Mouse (Mus musculus) right cerebral cortex, postnatal 14 days (tissue): Measurements from ENCODE around the gene Shbg.
"Not testable (repeated sequence)": the region's sequence is repeated elsewhere in the genome, so short reads cannot be mapped to it uniquely, and the experiment has no call there.

Experiments used
- DNase-seq: peaks from one replicate; pipeline ENCODE4 v3.0.0; 2022

Shbg gene

DNA sequence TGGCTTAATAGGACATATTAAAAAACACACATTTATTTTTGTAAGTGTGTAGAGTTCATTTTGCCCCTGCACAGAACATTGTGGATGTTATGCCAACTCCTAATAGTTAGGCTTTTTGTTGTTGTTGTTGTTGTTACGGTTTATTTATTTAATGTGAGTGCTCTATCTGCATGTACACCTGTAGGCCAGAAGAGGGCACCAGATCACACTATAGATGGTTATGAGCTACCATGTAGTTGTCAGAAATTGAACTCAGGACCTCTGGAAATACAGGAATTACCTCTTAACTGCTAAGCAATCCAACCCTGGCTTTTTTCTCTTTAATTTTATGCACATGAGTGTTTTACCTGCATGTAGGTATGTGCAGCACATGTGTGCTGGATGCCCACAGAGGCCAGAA is 12.1 kb upstream of the Shbg start:
- no peak for DNase-seq

DNA sequence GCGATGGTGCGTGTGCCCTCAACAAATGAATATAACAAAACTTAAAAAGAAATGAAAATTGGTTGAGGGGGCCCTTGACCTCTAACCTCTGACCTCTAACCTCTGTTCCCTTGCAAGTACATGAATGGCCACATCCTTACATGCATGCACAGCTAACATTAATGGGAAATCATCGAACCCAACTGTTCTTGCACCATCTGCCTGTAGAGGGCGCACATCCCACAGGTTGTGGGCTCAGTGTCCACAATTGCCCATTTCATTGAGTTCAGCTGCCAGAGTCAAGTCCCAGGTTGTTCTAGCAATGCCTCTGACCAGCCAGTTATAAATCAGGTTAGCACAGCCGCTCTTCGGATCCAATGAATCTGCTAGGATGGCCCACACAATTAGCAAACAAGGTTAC is 10.6 kb upstream of the Shbg start:
- DNase-seq = peak; percentile 65

DNA sequence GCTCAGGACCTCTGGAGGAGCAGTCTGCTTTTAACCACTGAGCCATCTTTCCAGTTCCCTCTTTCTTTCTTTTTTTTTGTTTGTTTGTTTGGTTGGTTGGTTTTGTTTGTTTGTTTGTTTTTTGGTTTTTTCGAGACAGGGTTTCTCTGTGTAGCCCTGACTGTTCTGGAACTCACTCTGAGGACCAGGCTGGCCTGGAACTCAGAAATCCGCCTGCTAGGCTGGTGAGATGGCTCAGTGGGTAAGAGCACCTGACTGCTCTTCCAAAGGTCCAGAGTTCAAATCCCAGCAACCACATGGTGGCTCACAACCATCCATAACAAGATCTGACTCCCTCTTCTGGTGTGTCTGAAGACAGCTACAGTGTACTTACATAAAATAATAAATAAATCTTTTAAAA is 6.6 kb upstream of the Shbg start:
- DNase-seq = not testable (repeated sequence)

- no peak for DNase-seq
Observed at GRCm38 (mm10) chr11:69623006-69623405, 5.3 kb upstream of the Shbg start.

DNA sequence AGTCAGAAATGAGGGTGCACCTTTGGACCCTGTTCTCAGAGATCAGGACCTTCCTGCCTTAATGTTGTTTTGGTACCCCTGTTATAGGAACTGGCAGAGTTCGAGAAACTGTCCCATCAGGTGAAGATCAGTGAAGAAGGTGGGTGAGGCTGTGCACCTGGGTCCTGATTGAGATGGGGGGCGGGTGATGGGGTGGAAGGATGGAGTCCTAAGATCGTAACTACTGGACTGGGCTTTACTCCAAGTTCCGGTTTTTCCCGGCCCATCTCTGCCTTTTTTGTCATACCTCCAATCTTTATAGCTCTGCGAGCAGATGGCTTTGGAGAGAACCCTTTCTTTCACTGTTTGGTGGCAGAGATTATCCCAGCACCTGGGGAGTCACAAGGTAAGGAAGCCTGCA is 4.7 kb upstream of the Shbg start:
- no peak for DNase-seq

GRCm38 (mm10) chr11:69621571-69622268 is 4.0 kb upstream of the Shbg start, which contains the start of gene Sat2:
Sat2 (plus strand) TSS chr11:69622024.
- peak; percentile 44 for DNase-seq

DNA sequence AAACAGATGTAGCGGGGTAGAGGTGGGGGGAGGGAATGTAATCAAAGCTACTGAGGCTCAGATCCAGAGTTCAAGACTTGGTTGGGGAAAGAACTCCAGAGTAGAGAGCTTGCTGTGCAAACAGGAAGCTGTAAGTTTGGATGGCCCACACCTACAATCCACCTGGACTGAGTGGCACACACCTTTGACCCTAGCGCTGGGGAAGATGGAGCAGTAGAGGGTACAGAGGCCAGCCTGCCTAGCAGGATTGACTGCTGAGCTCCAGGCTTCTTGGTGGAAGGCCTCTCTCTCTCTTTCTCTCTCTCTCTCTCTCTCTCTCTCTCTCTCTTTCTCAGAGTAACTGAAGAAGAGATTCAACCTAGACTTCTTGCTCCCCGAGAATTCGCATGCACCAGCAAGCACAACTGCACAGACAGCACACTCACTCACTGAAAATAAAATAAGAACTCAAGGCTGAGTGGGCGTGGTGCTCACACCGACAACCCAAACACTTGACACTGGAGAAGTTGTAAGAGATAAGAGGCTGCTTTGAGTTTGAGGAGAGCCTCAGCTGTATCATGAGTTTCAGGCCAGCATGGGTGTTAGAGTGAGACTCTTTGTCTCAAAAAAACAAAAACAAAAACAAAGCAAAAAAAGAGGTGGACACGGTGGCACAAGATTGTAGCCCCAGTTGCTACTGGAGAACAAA is 2.8 kb upstream of the Shbg start:
- DNase-seq = no peak

DNA sequence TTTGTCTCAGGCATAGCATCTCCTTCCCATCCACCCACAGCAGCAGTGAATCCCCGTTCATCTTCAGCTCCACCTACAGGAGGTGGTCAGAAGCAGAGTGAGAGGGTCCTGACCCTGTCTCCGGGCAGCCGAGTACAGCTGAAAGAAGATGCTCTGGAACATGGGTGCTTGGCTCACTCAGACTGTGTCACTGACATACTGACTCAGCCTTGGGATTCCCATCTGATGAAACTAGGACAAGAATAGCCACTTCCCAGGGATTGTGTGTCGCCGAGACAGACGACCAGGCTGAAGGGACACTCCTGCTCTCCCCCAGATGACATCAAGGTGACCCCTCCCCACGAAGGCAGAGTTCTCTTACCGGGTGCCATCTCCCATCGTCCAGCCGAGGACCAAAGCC is 924 bp downstream of the Shbg start:
- no peak for DNase-seq

DNA sequence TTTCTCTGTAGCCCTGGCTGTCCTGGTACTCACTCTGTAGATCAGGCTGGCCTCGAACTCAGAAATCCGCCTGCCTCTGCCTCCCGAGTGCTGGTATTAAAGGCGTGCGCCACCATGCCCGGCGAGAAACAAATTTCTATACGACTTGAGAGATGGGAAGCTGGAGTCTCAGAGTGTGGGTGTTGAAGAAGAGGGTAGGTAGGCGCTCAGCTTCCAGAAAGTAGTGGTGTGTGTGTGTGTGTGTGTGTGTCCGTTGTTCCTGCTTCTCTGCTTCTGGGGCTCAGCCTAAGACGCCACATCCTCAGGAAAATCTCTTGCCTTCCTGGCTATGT is 3.5 kb downstream of the Shbg start:
- DNase-seq = not testable (repeated sequence)

GRCm38 (mm10) chr11:69613553-69614256 is 4.0 kb downstream of the Shbg start:
- peak; percentile 81 for DNase-seq

- no peak for DNase-seq
Observed at GRCm38 (mm10) chr11:69610899-69611298, 6.8 kb downstream of the Shbg start.

GRCm38 (mm10) chr11:69609416-69609815 is 8.3 kb downstream of the Shbg start:
- DNase-seq = no peak

DNA sequence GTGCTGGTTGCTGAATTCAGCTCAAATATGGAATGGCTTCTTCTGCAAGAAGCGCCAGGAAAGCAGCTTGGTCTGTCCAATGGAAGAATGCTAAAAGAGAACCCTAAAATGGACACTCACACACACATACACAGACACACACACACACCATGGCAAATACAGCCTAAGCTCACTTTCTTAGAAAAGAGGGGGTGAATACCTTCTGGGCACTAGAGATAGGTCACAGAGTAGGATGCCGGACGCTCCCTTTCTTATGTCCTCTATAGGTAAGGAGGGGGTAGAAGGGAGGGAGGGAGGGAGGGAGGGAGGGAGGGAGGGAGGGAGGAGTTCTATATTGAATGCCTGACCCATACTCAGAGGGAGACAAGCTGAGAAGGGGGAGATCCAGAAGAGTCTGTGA is 9.2 kb downstream of the Shbg start:
- no peak for DNase-seq

DNA sequence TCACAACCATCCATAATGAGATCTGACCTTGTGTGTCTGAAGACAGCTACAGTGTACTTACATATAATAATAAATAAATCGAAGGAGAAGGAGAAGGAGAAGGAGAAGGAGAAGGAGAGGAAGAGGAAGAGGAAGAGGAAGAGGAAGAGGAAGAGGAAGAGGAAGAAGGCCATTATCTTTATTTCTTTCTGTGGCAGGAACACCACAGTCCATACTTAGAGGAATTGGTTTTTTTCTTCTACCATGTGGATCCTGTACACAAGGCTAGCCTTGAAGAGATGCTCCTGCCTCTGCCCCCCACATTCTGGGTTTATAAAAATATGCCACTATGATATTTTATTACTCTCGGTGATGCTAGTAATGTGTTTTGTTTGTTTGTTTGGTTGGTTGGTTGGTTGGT is 10.9 kb downstream of the Shbg start:
- no peak for DNase-seq

- DNase-seq = no peak
Observed at GRCm38 (mm10) chr11:69606491-69606795, 11.3 kb downstream of the Shbg start.

DNA sequence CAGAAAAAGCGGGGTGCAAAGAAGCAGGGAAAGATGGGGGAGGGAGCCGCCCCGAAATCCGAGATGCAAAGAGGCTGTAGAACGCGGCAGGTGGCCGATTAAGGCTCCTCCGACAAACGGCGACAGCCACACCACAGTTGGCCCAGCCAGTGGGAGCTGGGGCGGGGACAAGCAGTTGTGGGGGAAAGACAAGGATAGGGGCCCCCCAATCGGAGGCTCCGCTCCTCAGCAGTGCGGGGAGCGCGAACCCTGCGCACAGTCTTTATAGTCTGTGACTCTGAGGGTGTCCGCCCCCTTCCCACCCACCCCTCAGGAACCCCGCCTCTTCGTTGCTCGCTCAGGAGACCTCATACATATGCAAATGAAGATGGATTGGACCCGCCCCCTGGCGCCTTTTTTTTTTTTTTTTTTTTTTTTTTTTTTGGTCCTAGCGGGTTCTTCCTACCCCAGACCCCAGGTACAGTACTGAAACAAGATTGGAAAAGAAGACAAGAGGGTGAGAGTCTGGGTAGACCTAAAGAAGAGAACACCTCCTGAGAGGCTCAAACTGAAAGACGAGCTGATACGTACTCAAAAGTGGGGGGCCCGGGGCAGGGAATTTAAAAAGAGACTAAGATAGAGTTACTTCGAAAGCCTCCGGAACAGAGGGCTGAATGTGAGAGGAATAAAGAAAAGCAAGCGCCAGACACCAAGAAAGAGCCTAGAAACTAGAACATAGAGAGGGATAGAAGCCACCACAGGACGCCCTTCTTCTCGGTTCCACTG is 11.8 kb downstream of the Shbg start, which contains the start of gene Atp1b2:
Atp1b2 (minus strand) TSS at position 217 of the 765 bp plus-strand sequence.
- DNase-seq = peak; percentile 78

DNA sequence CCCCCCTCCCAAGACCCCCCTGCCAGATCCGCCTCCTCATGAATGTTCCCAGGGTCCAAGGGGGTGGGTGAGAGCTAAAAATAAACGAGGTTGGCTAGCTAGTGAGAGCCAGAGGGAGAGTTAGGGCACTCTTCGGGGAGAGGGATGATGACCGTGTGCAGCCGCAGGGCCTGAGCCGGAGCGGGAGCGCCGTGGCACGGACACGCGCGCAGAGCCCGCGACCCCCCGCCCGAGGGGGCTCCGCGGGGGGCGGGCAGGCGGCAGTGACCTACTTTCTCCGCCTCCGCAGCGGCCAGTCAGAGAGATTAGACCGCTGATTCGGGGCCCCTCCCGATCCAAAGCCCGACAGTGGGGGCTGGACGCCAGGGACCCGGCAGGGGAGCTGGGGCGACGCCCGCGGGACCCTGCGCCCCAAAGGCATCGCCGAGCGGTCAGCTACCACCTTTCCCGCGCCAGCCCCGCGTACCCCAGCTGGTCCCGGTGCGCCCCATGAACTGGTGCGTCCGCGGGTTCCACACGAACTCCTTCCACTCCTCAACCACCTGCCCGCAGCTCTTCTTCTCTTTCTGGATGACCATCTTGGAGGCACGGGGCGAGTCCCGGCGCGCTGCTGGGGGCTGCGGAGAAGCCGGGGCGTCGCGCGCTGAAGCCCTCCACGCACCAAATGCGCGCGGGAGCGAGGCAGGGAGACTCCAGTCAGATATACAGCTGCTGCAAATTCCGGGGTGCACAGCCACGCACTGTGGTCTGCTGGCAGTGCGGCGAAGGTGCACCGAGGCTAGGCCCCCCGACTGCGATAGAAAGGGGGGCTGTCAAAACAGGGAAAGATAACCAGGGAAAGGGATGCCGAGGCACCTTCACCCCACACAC is 12.7 kb downstream of the Shbg start:
- peak; percentile 44 for DNase-seq

GRCm38 (mm10) chr11:69604347-69604746 is 13.4 kb downstream of the Shbg start:
- no peak for DNase-seq

DNA sequence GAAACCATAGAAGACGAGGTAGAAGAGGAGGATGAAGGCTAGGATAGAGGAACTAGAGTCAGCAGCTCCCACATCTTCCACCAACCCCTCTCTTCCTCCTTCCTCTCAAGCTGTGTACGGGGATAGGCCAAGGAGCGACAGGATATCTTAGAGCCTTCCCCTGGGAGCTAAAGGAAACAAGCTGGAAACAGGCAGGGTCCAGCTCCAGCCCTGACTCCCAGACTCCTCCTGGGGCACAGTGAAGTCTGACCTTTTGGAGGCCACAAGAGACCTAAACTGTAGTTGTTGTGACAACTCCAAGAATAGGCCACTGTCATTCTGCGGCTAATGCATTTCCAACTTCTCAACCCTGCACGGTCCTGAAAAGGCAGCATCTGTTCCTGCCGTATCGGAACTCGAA is 14.2 kb downstream of the Shbg start:
- DNase-seq = no peak

DNA sequence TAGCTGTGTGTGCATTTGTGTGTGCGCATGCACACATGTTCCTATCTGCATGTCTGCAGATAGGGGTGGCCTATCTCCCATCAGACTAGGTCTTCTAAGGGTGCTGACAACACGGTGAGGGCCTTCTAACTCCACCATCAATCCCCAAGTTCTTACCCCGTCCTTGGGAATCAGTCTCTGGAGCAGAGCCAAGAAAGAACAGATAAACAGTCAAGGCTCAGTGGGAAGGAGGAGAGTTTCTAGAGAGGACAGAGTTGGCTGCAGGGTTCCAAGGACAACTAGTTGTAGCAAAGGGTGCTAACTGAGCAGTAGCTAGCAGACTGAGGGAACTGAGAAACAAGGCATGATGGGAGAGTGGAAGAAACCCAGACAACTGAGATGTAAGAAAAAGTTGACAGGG is 15.9 kb downstream of the Shbg start:
- DNase-seq = no peak

DNA sequence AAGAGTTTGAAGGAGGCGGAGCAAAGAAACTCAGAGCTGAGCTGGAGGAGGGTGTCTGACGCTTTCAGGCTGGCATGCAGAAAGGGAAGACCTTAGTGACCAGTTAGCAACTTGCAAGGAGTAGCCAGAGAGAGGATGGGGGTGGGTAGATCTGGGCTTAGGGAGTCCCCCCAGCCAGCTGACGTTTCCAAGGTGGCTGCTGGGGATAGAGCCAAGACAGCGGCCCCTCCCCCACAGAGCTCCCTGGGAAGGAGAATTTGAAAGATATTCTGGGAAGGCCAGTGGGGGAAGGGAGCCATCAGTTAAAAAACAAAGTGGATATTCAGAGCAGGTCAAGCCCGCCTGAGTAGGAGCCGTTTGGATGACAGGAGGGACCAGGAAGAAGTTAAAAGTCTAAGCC is 17.6 kb downstream of the Shbg start:
- DNase-seq = peak; percentile 82

- no peak for DNase-seq
Observed at GRCm38 (mm10) chr11:69599436-69599835, 18.3 kb downstream of the Shbg start.

DNA sequence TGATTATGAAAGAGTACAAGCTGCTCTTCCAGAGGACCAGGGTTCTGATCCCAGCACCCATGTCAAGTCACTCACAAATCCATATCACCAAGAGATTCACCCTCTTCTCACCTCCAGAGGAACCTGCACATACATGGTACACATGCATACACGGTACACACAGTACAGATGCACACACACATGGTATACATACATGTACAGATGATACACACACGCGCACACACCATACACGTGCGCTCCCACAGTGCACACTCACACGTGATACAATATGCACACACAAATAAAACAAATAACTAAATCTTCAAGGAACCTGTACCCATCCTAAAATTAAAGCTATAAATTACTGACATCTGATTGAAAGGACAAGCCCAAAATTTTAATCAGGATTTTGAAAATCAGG is 22.9 kb downstream of the Shbg start:
- no peak for DNase-seq
